ENCODE assay signal across 12 mouse cellular contexts in the genomic region with DNA sequence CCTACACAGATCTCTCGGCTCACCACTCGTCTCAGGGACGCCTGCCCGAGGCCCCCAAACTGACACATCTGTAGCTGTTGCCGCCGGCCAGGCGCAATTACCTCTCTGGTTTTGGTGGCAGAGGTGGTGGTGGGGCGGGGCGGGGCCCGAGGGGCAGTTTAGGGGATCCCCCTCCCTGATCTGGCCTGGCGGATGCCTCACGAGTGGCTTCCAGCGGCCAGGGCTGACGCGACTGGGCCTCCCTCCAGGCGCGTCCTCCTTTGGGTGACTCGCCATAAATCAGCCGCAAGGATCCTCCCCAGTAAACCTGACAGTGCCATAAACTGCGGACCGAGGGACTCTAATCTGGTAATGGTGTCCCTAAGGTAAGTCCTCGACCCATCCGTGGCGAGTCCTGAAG. TPM values are rescaled to one million over a fixed set of nuclear protein-coding genes. Genes with fewer than 3 reads are reported as not detected.
DNase-seq lines count a peak whose midpoint lies in the region; ATAC-seq and TF ChIP-seq lines count a peak whose summit lies in the region.
"Had no signal": no experiment of that assay in that cellular context is flagged by ENCODE, and none has a peak within 500 bp of the region (broad histone marks: within the 10 kb centered on the region; RNA-seq: fewer than 3 reads in every experiment).

No protein-coding gene starts in this region.

- H3K4me2 ChIP-seq in forebrain, embryonic 11.5 days (ENCODE audit: low read depth, low read length, severe bottlenecking), result no peak overlapping the region
- no peak overlapping the region for H3K4me2 ChIP-seq in forebrain, embryonic 12.5 days
- no peak overlapping the region for H3K4me2 ChIP-seq in midbrain, embryonic 11.5 days
- H3K4me2 ChIP-seq in midbrain, postnatal 0 days (ENCODE audit: low read depth, low read length, poor library complexity, severe bottlenecking), result no peak overlapping the region

- no peak overlapping the region for H3K27ac ChIP-seq in forebrain, embryonic 11.5 days (ENCODE audit: low read depth, low read length)
- H3K27ac ChIP-seq in forebrain, embryonic 12.5 days, result no peak overlapping the region
- H3K27ac ChIP-seq in midbrain, embryonic 11.5 days (ENCODE audit: low read depth, low read length), result no peak overlapping the region
- no peak overlapping the region for H3K27ac ChIP-seq in midbrain, postnatal 0 days (ENCODE audit: low read depth, low read length)
- peak overlapping the region; percentile 81 for H3K27ac ChIP-seq in limb, embryonic 10.5 days

- no peak for ATAC-seq in forebrain, embryonic 11.5 days (replicated peaks; ENCODE audit: low FRiP score)
- ATAC-seq in forebrain, embryonic 12.5 days (ENCODE audit: low FRiP score), result no peak
- ATAC-seq in midbrain, embryonic 11.5 days (ENCODE audit: low FRiP score), result no peak
- ATAC-seq in midbrain, postnatal 0 days (ENCODE audit: low FRiP score), result no peak

- peaks cover 96% of the 10 kb centered on the region for H3K27me3 ChIP-seq in forebrain, embryonic 11.5 days (ENCODE audit: control insufficient read depth, insufficient read depth, low read length)
- H3K27me3 ChIP-seq in forebrain, embryonic 12.5 days, result peaks cover 95% of the 10 kb centered on the region
- peaks cover 97% of the 10 kb centered on the region for H3K27me3 ChIP-seq in midbrain, embryonic 11.5 days (ENCODE audit: control insufficient read depth, insufficient read depth, low read length)
- peaks cover 93% of the 10 kb centered on the region for H3K27me3 ChIP-seq in midbrain, postnatal 0 days (ENCODE audit: insufficient read depth, low read length)
- H3K27me3 ChIP-seq in limb, embryonic 10.5 days (ENCODE audit: low read depth, poor library complexity, severe bottlenecking), result peaks cover 94% of the 10 kb centered on the region

- H3K4me1 ChIP-seq in forebrain, embryonic 11.5 days (replicated peaks; ENCODE audit: control insufficient read depth, insufficient read depth, low read length), result peaks cover 8% of the 10 kb centered on the region
- H3K4me1 ChIP-seq in forebrain, embryonic 12.5 days, result peaks cover 15% of the 10 kb centered on the region
- H3K4me1 ChIP-seq in midbrain, embryonic 11.5 days (ENCODE audit: control insufficient read depth, insufficient read depth, low read length), result peaks cover 6% of the 10 kb centered on the region
- no peaks in the 10 kb centered on the region for H3K4me1 ChIP-seq in midbrain, postnatal 0 days (ENCODE audit: insufficient read depth, low read length)
- H3K4me1 ChIP-seq in limb, embryonic 10.5 days, result peaks cover 65% of the 10 kb centered on the region

- H3K4me3 ChIP-seq in forebrain, embryonic 11.5 days (ENCODE audit: low read depth, low read length), result no peak overlapping the region
- H3K4me3 ChIP-seq in forebrain, embryonic 12.5 days (replicated peaks), result no peak overlapping the region
- H3K4me3 ChIP-seq in midbrain, embryonic 11.5 days (ENCODE audit: low read depth, low read length), result no peak overlapping the region
- H3K4me3 ChIP-seq in midbrain, postnatal 0 days (ENCODE audit: low read depth, low read length), result no peak overlapping the region
- peak overlapping the region; percentile 48 for H3K4me3 ChIP-seq in limb, embryonic 10.5 days

- DNase-seq in forebrain, embryonic 11.5 days (ENCODE audit: low spot score), result peak; percentile 61
- peak; percentile 93 for DNase-seq in midbrain, embryonic 11.5 days (ENCODE audit: low spot score, missing footprints)
- DNase-seq in midbrain, postnatal 0 days (ENCODE audit: low spot score), result no peak
- DNase-seq in limb, embryonic 10.5 days (ENCODE audit: low spot score), result peak; percentile 66
- peak; percentile 17 for DNase-seq in yolk sac, embryonic 10.5 days (ENCODE audit: low spot score)
- DNase-seq in T-cell, adult 2 months (ENCODE audit: low spot score), result no peak
- no peak for DNase-seq in thymus, adult 18-20 months
- DNase-seq: cerebellum, adult 11-12 months; kidney, adult 18-20 months had no signal

- no peaks in the 10 kb centered on the region for H3K36me3 ChIP-seq in forebrain, embryonic 11.5 days (ENCODE audit: control insufficient read depth, insufficient read depth, low read length)
- no peaks in the 10 kb centered on the region for H3K36me3 ChIP-seq in forebrain, embryonic 12.5 days (replicated peaks)
- H3K36me3 ChIP-seq in midbrain, embryonic 11.5 days (ENCODE audit: control insufficient read depth, insufficient read depth, low read length), result no peaks in the 10 kb centered on the region
- H3K36me3 ChIP-seq in midbrain, postnatal 0 days (ENCODE audit: insufficient read depth, low read length), result no peaks in the 10 kb centered on the region
- H3K36me3 ChIP-seq in limb, embryonic 10.5 days, result 0 out of 2 replicates have a peak, but pooled peaks cover 3% of the 10 kb centered on the region

- WGBS in forebrain, embryonic 11.5 days, result 1% methylated on average over 24 of the region's 24 CpGs
- 1% methylated on average over 24 of the region's 24 CpGs for WGBS in forebrain, embryonic 12.5 days
- WGBS in midbrain, embryonic 11.5 days, result under 1% methylated on average over 24 of the region's 24 CpGs
- under 1% methylated on average over 24 of the region's 24 CpGs for WGBS in midbrain, postnatal 0 days
- 2% methylated on average over 24 of the region's 24 CpGs for WGBS in limb, embryonic 10.5 days

- no peaks in the 10 kb centered on the region for H3K9me3 ChIP-seq in forebrain, embryonic 11.5 days (ENCODE audit: control insufficient read depth, low read length)
- no peaks in the 10 kb centered on the region for H3K9me3 ChIP-seq in forebrain, embryonic 12.5 days
- H3K9me3 ChIP-seq in midbrain, embryonic 11.5 days (ENCODE audit: control insufficient read depth, low read length), result no peaks in the 10 kb centered on the region
- H3K9me3 ChIP-seq in midbrain, postnatal 0 days (ENCODE audit: low read length), result no peaks in the 10 kb centered on the region
- no peaks in the 10 kb centered on the region for H3K9me3 ChIP-seq in limb, embryonic 10.5 days (replicated peaks)

- no peak for TF ChIP-seq CTCF in midbrain, postnatal 0 days (IDR thresholded peaks at IDR 0.05)

- H3K9ac ChIP-seq in forebrain, embryonic 11.5 days (ENCODE audit: low read length), result no peak overlapping the region
- H3K9ac ChIP-seq in forebrain, embryonic 12.5 days, result no peak overlapping the region
- no peak overlapping the region for H3K9ac ChIP-seq in midbrain, embryonic 11.5 days (ENCODE audit: low read length)
- H3K9ac ChIP-seq in midbrain, postnatal 0 days (replicated peaks; ENCODE audit: low read length, poor library complexity, severe bottlenecking), result no peak overlapping the region

RNA-seq across cellular contexts. Expression of gene Hoxd1, which starts 15.8 kb away (rescaled TPM):
- polyA plus RNA-seq in forebrain, embryonic 11.5 days (2014; fragmentation: Nextera tagmentation; extraction: Ambion mirVana), result not detected in 2 replicates
- polyA plus RNA-seq in forebrain, embryonic 12.5 days (2016; fragmentation: Nextera tagmentation; extraction: Ambion mirVana), result 0.31 and 0.52 TPM in 2 replicates
- polyA plus RNA-seq in midbrain, embryonic 11.5 days (2014; fragmentation: Nextera tagmentation; extraction: Ambion mirVana), result not detected in 2 replicates
- not detected in 2 replicates for total RNA-seq in midbrain, postnatal 0 days (2014; rRNA removed)
- polyA plus RNA-seq in midbrain, postnatal 0 days (2015; fragmentation: Nextera tagmentation; extraction: Ambion mirVana), result not detected in 2 replicates
- 0.68 and 1.2 TPM in 2 replicates for polyA plus RNA-seq in limb, embryonic 10.5 days (2016; fragmentation: Nextera tagmentation; extraction: Ambion mirVana)
- total RNA-seq: left cerebral cortex, postnatal 36 days had no signal

RNA-seq across cellular contexts. Expression of gene Gm28230, which starts 20.5 kb away (rescaled TPM):
- not detected in 2 replicates for polyA plus RNA-seq in forebrain, embryonic 11.5 days (2014; fragmentation: Nextera tagmentation; extraction: Ambion mirVana)
- not detected in 2 replicates for polyA plus RNA-seq in forebrain, embryonic 12.5 days (2016; fragmentation: Nextera tagmentation; extraction: Ambion mirVana)
- not detected in 2 replicates for polyA plus RNA-seq in midbrain, embryonic 11.5 days (2014; fragmentation: Nextera tagmentation; extraction: Ambion mirVana)
- not detected in 2 replicates for total RNA-seq in midbrain, postnatal 0 days (2014; rRNA removed)
- polyA plus RNA-seq in midbrain, postnatal 0 days (2015; fragmentation: Nextera tagmentation; extraction: Ambion mirVana), result not detected in 2 replicates
- 0.70 and 0.79 TPM in 2 replicates for polyA plus RNA-seq in limb, embryonic 10.5 days (2016; fragmentation: Nextera tagmentation; extraction: Ambion mirVana)
- total RNA-seq: left cerebral cortex, postnatal 36 days had no signal
- polyA plus RNA-seq: frontal cortex, adult 2 months had no signal

RNA-seq across cellular contexts. Expression of gene Hoxd4, which starts 35.3 kb away (rescaled TPM):
- polyA plus RNA-seq in forebrain, embryonic 11.5 days (2014; fragmentation: Nextera tagmentation; extraction: Ambion mirVana), result not detected in 2 replicates
- not detected in 2 replicates for polyA plus RNA-seq in forebrain, embryonic 12.5 days (2016; fragmentation: Nextera tagmentation; extraction: Ambion mirVana)
- not detected in 2 replicates for polyA plus RNA-seq in midbrain, embryonic 11.5 days (2014; fragmentation: Nextera tagmentation; extraction: Ambion mirVana)
- total RNA-seq in midbrain, postnatal 0 days (2014; rRNA removed), result 1.2 TPM in 1 of 2 replicates, not detected in the other
- not detected in 2 replicates for polyA plus RNA-seq in midbrain, postnatal 0 days (2015; fragmentation: Nextera tagmentation; extraction: Ambion mirVana)
- 1.2 and 2.3 TPM in 2 replicates for polyA plus RNA-seq in limb, embryonic 10.5 days (2016; fragmentation: Nextera tagmentation; extraction: Ambion mirVana)
- total RNA-seq: left cerebral cortex, postnatal 36 days had no signal
- polyA plus RNA-seq: frontal cortex, adult 2 months had no signal

RNA-seq across cellular contexts. Expression of gene Hoxd3, which starts 35.3 kb away (rescaled TPM):
- polyA plus RNA-seq in forebrain, embryonic 11.5 days (2014; fragmentation: Nextera tagmentation; extraction: Ambion mirVana), result 0.08 and 0.19 TPM in 2 replicates
- not detected in 2 replicates for polyA plus RNA-seq in forebrain, embryonic 12.5 days (2016; fragmentation: Nextera tagmentation; extraction: Ambion mirVana)
- polyA plus RNA-seq in midbrain, embryonic 11.5 days (2014; fragmentation: Nextera tagmentation; extraction: Ambion mirVana), result 0.07 and 0.14 TPM in 2 replicates
- 11.6 TPM in 1 of 2 replicates, not detected in the other for total RNA-seq in midbrain, postnatal 0 days (2014; rRNA removed)
- not detected in 2 replicates for polyA plus RNA-seq in midbrain, postnatal 0 days (2015; fragmentation: Nextera tagmentation; extraction: Ambion mirVana)
- polyA plus RNA-seq in limb, embryonic 10.5 days (2016; fragmentation: Nextera tagmentation; extraction: Ambion mirVana), result 1.4 and 3.0 TPM in 2 replicates
- total RNA-seq: left cerebral cortex, postnatal 36 days had no signal
- polyA plus RNA-seq: frontal cortex, adult 2 months had no signal

RNA-seq across cellular contexts. Expression of gene Hoxd8, which starts 42.6 kb away (rescaled TPM):
- polyA plus RNA-seq in forebrain, embryonic 11.5 days (2014; fragmentation: Nextera tagmentation; extraction: Ambion mirVana), result not detected in 2 replicates
- 0.08 TPM in 1 of 2 replicates, not detected in the other for polyA plus RNA-seq in forebrain, embryonic 12.5 days (2016; fragmentation: Nextera tagmentation; extraction: Ambion mirVana)
- polyA plus RNA-seq in midbrain, embryonic 11.5 days (2014; fragmentation: Nextera tagmentation; extraction: Ambion mirVana), result 0.11 TPM in 1 of 2 replicates, not detected in the other
- 0.05 TPM in 1 of 2 replicates, not detected in the other for total RNA-seq in midbrain, postnatal 0 days (2014; rRNA removed)
- not detected in 2 replicates for polyA plus RNA-seq in midbrain, postnatal 0 days (2015; fragmentation: Nextera tagmentation; extraction: Ambion mirVana)
- polyA plus RNA-seq in limb, embryonic 10.5 days (2016; fragmentation: Nextera tagmentation; extraction: Ambion mirVana), result 11.6 and 17.4 TPM in 2 replicates
- total RNA-seq: left cerebral cortex, postnatal 36 days had no signal

Comparison
In these comparisons a context has a peak if more than half of its experiments do, and no peak if none do; other contexts are left out.
1. DNase-seq: peak in forebrain, embryonic 11.5 days (single experiment), midbrain, embryonic 11.5 days (single experiment), limb, embryonic 10.5 days (single experiment) and yolk sac, embryonic 10.5 days (single experiment); none in midbrain, postnatal 0 days (single experiment), T-cell, adult 2 months (single experiment) and thymus, adult 18-20 months (0 of 2).